Mouse (Mus musculus) forebrain, embryonic 13.5 days (tissue): Measurements from ENCODE around the gene Adamts10. TPM values are rescaled to one million over a fixed set of nuclear protein-coding genes. Genes with fewer than 3 reads are reported as not detected.

Source experiments
- ATAC-seq: fragments of 200-750 bp; cut with Nextera tagmentation; 2 replicates; pipeline ENCODE4 v1.8.0; 2017
- H3K27ac ChIP-seq: fragments of 300-500 bp; sonication (generic); 2 replicates; pipeline ENCODE4 v1.5.1; 2015; ENCODE audit warnings: inconsistent platforms, mild to moderate bottlenecking, moderate library complexity
- H3K27me3 ChIP-seq: fragments of 300-500 bp; sonication (generic); 2 replicates; pipeline ENCODE4 v1.6.1; 2015; ENCODE audit warnings: mild to moderate bottlenecking, inconsistent platforms
- H3K36me3 ChIP-seq: fragments of 300-500 bp; sonication (generic); 2 replicates; pipeline ENCODE4 v1.6.1; 2015; ENCODE audit warnings: mild to moderate bottlenecking, inconsistent platforms; ENCODE audit not compliant: poor library complexity, severe bottlenecking
- H3K4me1 ChIP-seq: fragments of 300-500 bp; sonication (generic); 2 replicates; pipeline ENCODE4 v1.6.1; 2015; ENCODE audit warnings: inconsistent platforms
- H3K4me2 ChIP-seq: fragments of 300-500 bp; sonication (generic); 2 replicates; pipeline ENCODE4 v1.6.1; 2015; ENCODE audit warnings: inconsistent platforms, mild to moderate bottlenecking, moderate library complexity
- H3K4me3 ChIP-seq: fragments of 300-500 bp; sonication (generic); 2 replicates; pipeline ENCODE4 v1.5.1; 2015; ENCODE audit warnings: mild to moderate bottlenecking, inconsistent platforms
- H3K9ac ChIP-seq: fragments of 300-500 bp; sonication (generic); 2 replicates; pipeline ENCODE4 v1.6.1; 2015; ENCODE audit warnings: mild to moderate bottlenecking, inconsistent platforms
- H3K9me3 ChIP-seq: fragments of 300-500 bp; sonication (generic); replicated peaks from 2 replicates; pipeline ENCODE4 v1.6.1; 2016; ENCODE audit warnings: inconsistent platforms
- WGBS: fragments of 180-500 bp; shearing (Covaris S2); methylation state at CpG from one replicate; pipeline ENCODE4 v1.1.7; 2015; 5-methylcytosine and 5-hydroxymethylcytosine counted together
- polyA plus RNA-seq: library from polyadenylated mRNA; unstranded; fragments of >200 nt; fragmentation: Nextera tagmentation; extraction: Ambion mirVana; gene quantifications from 2 replicates; pipeline ENCODE4 v1.2.1, GENCODE M21; 2015

Gene Adamts10
- 36.5 and 37.3 TPM in 2 replicates for polyA plus RNA-seq

GRCm38 (mm10) chr17:33523918-33524755 is at the start of gene Adamts10:
TSS of gene Adamts10 (plus strand) at chr17:33524204.
- Histone ChIP-seq H3K4me3 (peak within 1 kb of the TSS; percentile 73), H3K27ac (peak within 1 kb of the TSS; percentile 70), H3K36me3 (peaks cover 12% of the 10 kb centered on the region), H3K4me1 (peaks cover 29% of the 10 kb centered on the region), H3K27me3 (no peaks in the 10 kb centered on the region), H3K9me3 (no peaks in the 10 kb centered on the region), H3K9ac (peak within 1 kb of the TSS; percentile 79), H3K4me2 (peak within 1 kb of the TSS; percentile 73)
- ATAC-seq = peak; percentile 52
- under 1% methylated on average over 44 of the region's 44 CpGs for WGBS

GRCm38 (mm10) chr17:33484020-33484419 is 40.0 kb upstream of the Adamts10 start:
- Histone ChIP-seq H3K4me2 (no peak overlapping the region), H3K27ac (no peak overlapping the region), H3K4me1 (peaks cover 4% of the 10 kb centered on the region; the same call in 1 of the 2 replicates), H3K27me3 (no peaks in the 10 kb centered on the region), H3K9ac (no peak overlapping the region), H3K9me3 (no peaks in the 10 kb centered on the region), H3K4me3 (no peak overlapping the region), H3K36me3 (no peaks in the 10 kb centered on the region)
- 63% methylated on average over 6 of the region's 6 CpGs for WGBS
- ATAC-seq = no peak

- Histone ChIP-seq H3K36me3 (no peaks in the 10 kb centered on the region), H3K27ac (no peak overlapping the region), H3K4me1 (peaks cover 4% of the 10 kb centered on the region; the same call in 1 of the 2 replicates), H3K9ac (no peak overlapping the region), H3K4me3 (no peak overlapping the region), H3K9me3 (no peaks in the 10 kb centered on the region), H3K27me3 (no peaks in the 10 kb centered on the region), H3K4me2 (no peak overlapping the region)
- ATAC-seq = no peak
- 74% methylated on average over 2 of the region's 2 CpGs for WGBS
Measured at GRCm38 (mm10) chr17:33487211-33487610, 36.8 kb upstream of the Adamts10 start.

- Histone ChIP-seq H3K36me3 (no peaks in the 10 kb centered on the region), H3K4me2 (no peak overlapping the region), H3K9ac (no peak overlapping the region), H3K4me3 (no peak overlapping the region), H3K27me3 (no peaks in the 10 kb centered on the region), H3K4me1 (peaks cover 4% of the 10 kb centered on the region; the same call in 1 of the 2 replicates), H3K9me3 (no peaks in the 10 kb centered on the region), H3K27ac (no peak overlapping the region)
- no CpG with 5 or more reads among the region's 1 CpGs for WGBS
- no peak for ATAC-seq
Measured at GRCm38 (mm10) chr17:33487652-33488051, 36.4 kb upstream of the Adamts10 start.

GRCm38 (mm10) chr17:33491371-33491770 is 32.6 kb upstream of the Adamts10 start:
- no peak for ATAC-seq
- H3K36me3 ChIP-seq = no peaks in the 10 kb centered on the region
- peaks cover 4% of the 10 kb centered on the region; the same call in 1 of the 2 replicates for H3K4me1 ChIP-seq
- H3K4me3 ChIP-seq = no peak overlapping the region
- WGBS = 87% methylated on average over 2 of the region's 2 CpGs
- H3K27ac ChIP-seq = no peak overlapping the region
- no peaks in the 10 kb centered on the region for H3K27me3 ChIP-seq
- no peak overlapping the region for H3K9ac ChIP-seq
- H3K4me2 ChIP-seq = no peak overlapping the region
- no peaks in the 10 kb centered on the region for H3K9me3 ChIP-seq

GRCm38 (mm10) chr17:33493065-33493464 is 30.9 kb upstream of the Adamts10 start:
- H3K27me3 ChIP-seq = no peaks in the 10 kb centered on the region
- H3K27ac ChIP-seq = no peak overlapping the region
- H3K4me1 ChIP-seq = no peaks in the 10 kb centered on the region
- H3K9me3 ChIP-seq = no peaks in the 10 kb centered on the region
- no peak overlapping the region for H3K4me2 ChIP-seq
- no peak for ATAC-seq
- no peak overlapping the region for H3K4me3 ChIP-seq
- no peaks in the 10 kb centered on the region for H3K36me3 ChIP-seq
- WGBS = 66% methylated on average over 6 of the region's 6 CpGs
- no peak overlapping the region for H3K9ac ChIP-seq

- H3K9me3 ChIP-seq = no peaks in the 10 kb centered on the region
- H3K4me2 ChIP-seq = no peak overlapping the region
- no peak overlapping the region for H3K27ac ChIP-seq
- no peak overlapping the region for H3K4me3 ChIP-seq
- H3K27me3 ChIP-seq = no peaks in the 10 kb centered on the region
- no peak overlapping the region for H3K9ac ChIP-seq
- H3K4me1 ChIP-seq = no peaks in the 10 kb centered on the region
- ATAC-seq = no peak
- no peaks in the 10 kb centered on the region for H3K36me3 ChIP-seq
Measured at GRCm38 (mm10) chr17:33494586-33494985, 29.4 kb upstream of the Adamts10 start.

GRCm38 (mm10) chr17:33498918-33499317 is 25.1 kb upstream of the Adamts10 start:
- no peak overlapping the region for H3K4me3 ChIP-seq
- whole genome bisulfite sequencing = 94% methylated on average over 1 of the region's 1 CpGs

GRCm38 (mm10) chr17:33508386-33508785 is 15.6 kb upstream of the Adamts10 start:
- H3K36me3 ChIP-seq = no peaks in the 10 kb centered on the region
- no peak overlapping the region for H3K4me3 ChIP-seq
- H3K27me3 ChIP-seq = no peaks in the 10 kb centered on the region
- H3K4me2 ChIP-seq = no peak overlapping the region
- no peak for ATAC-seq
- H3K4me1 ChIP-seq = no peaks in the 10 kb centered on the region
- no peak overlapping the region for H3K27ac ChIP-seq
- H3K9ac ChIP-seq = no peak overlapping the region
- H3K9me3 ChIP-seq = no peaks in the 10 kb centered on the region
- WGBS = 89% methylated on average over 1 of the region's 1 CpGs

More at GRCm38 (mm10) chr17:33498918-33499317, 25.1 kb upstream of the Adamts10 start:
- H3K9me3 ChIP-seq = no peaks in the 10 kb centered on the region
- no peak overlapping the region for H3K9ac ChIP-seq
- no peak overlapping the region for H3K27ac ChIP-seq
- no peaks in the 10 kb centered on the region for H3K36me3 ChIP-seq
- no peaks in the 10 kb centered on the region for H3K4me1 ChIP-seq
- no peak for ATAC-seq
- H3K4me2 ChIP-seq = no peak overlapping the region
- no peaks in the 10 kb centered on the region for H3K27me3 ChIP-seq

GRCm38 (mm10) chr17:33510172-33510571 is 13.8 kb upstream of the Adamts10 start:
- H3K4me3 ChIP-seq = no peak overlapping the region
- no peaks in the 10 kb centered on the region for H3K9me3 ChIP-seq
- H3K4me2 ChIP-seq = no peak overlapping the region
- WGBS = 79% methylated on average over 5 of the region's 5 CpGs
- no peak overlapping the region for H3K9ac ChIP-seq
- ATAC-seq = no peak
- no peaks in the 10 kb centered on the region for H3K4me1 ChIP-seq
- no peaks in the 10 kb centered on the region for H3K36me3 ChIP-seq
- H3K27ac ChIP-seq = no peak overlapping the region
- no peaks in the 10 kb centered on the region for H3K27me3 ChIP-seq

GRCm38 (mm10) chr17:33512441-33513415 is 11.3 kb upstream of the Adamts10 start:
- Histone ChIP-seq H3K4me3 (no peak overlapping the region), H3K36me3 (no peaks in the 10 kb centered on the region), H3K27ac (no peak overlapping the region), H3K9me3 (no peaks in the 10 kb centered on the region), H3K4me2 (no peak overlapping the region), H3K9ac (no peak overlapping the region), H3K27me3 (no peaks in the 10 kb centered on the region), H3K4me1 (no peaks in the 10 kb centered on the region)
- no peak for ATAC-seq
- 18% methylated on average over 2 of the region's 2 CpGs for WGBS

GRCm38 (mm10) chr17:33513874-33514273 is 10.1 kb upstream of the Adamts10 start:
- Histone ChIP-seq H3K27ac (no peak overlapping the region), H3K4me1 (no peaks in the 10 kb centered on the region), H3K4me2 (no peak overlapping the region), H3K9ac (no peak overlapping the region), H3K36me3 (no peaks in the 10 kb centered on the region), H3K9me3 (no peaks in the 10 kb centered on the region), H3K27me3 (no peaks in the 10 kb centered on the region), H3K4me3 (no peak overlapping the region)
- WGBS = 94% methylated on average over 5 of the region's 5 CpGs
- no peak for ATAC-seq
